Mouse (Mus musculus) CD4-positive naive resting alpha-beta T cell, adult 57 days (primary cell): ENCODE measurements around the gene Hyls1. TPM values are rescaled to one million over a fixed set of nuclear protein-coding genes. Genes with fewer than 3 reads are reported as not detected.

Experiments used
- total RNA-seq: library from RNA; stranded (reverse); gene quantifications from one replicate; pipeline ENCODE4 v1.2.4, GENCODE M21; 2023

Hyls1 gene
- total RNA-seq = 8.9 TPM

DNA sequence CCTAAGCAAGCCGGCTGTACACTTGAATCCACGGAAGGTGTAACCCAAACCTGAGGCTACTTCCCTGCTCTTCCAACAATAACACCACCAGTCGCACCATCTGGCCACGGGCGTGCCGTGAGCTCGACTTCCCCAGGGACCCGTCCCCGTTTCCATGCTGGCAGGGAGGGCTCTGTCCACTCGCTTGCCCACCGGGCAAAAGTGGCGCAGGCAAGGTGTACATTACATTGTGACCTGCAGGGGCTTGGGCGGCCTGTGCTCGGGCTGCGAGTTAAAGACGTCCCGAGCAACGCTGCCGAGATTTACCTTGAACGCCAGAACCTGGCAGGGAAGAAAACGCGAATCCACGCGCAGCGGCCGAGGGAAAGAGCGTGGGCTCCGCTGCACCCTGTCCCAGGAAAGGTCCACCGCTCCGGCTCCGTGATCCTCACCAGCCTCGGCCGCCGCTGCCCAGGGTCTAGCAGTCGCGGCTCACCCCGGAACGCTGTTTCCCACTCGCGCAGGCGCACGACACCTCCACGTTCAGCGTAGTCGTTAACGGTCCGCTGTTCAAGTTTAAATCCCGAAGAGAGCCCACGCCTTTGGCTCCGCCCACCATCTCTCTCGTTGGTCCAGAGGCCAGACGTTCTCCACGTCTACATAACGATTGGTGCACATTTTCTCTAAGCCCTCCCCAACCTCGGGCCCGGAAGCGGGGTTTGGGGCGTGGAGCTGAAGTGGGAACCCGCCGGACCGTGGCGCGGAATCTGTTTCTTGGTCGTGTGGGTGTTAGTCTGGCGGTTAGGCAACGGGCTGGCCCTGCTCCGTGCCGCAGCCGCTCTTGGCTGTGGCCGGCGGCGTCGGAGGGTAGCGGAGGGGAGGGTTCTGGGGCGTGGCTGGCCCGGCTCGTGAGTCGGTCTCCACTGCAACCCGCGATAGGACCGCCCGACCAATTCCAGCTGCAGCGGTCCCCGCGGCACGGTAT, at the start of gene Hyls1, which contains the start of gene Pate2:
Hyls1 (minus strand) TSS at position 828 of the 964 bp plus-strand sequence.
Pate2 (plus strand) TSS at position 714 of the 964 bp plus-strand sequence.

GRCm38 (mm10) chr9:35611841-35612240, 41.6 kb upstream of the Hyls1 start, which contains the start of gene Pate4:
Gene Pate4, minus strand, starts transcription at chr9:35611941.

DNA sequence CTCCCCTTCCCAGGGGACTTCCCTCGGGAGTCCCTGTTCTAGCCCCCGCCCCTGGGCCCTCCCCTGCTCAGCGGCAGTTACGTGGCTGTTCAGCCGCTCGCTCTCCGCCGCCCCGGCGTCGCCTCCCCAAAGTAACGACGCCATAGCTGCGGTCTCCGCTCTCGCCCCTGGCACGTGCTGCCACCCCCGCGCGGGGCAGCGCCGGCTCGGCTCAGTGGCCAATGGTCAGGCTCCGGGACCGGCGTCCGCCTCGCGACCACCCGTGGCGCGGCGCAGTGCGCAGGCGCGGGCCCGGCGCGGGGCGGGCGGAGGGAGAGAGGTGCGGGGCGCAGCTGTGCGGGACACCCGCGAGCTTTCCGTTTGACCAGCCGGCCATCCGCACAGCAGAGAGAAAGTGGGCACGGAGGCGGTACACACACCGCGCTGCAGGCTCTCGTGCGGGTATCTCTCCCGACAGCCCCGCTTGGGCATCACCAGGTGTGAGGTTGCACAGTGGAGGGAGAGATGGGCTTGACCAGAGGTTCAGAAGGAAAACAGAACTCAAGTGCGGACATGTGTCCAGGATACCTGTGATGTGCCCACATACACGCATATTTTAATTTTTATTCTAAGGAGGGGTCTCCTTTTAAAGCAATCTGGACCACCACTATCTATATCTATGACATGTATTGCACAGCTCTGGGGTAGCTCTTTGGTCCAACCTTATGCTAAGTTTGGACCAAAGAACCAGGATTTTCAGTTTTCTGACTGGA, 11.8 kb downstream of the Hyls1 start, which contains the start of the genes Ddx25 and Pus3:
Ddx25 (minus strand) TSS at position 272 of the 752 bp plus-strand sequence.
Pus3 (plus strand) TSS at position 339 of the 752 bp plus-strand sequence.

DNA sequence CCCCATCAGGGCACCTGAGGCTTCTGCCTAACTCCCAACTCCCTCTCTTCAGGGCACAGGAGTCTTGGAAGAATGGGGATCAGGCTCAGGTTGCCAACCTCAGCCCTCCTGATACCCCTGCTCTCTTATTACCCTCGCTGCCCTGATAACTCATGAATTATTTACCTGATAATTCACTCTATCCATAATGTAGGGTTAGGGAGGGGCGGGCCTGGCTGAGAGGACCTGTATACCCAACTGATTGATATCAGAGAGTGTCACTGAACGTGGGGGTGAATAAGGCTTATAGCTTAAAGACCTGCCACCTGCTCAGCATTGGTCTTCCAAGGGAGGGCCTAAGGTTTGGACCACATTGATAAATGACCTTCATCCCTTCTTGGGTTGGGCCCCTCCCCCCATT, 52.0 kb downstream of the Hyls1 start, which contains the start of gene Gm1113:
Gm1113 (minus strand) TSS at position 101 of the 400 bp plus-strand sequence.

Other genes starting within 250 kb of the Hyls1 start
- gene Cdon, start 149.3 kb downstream of the Hyls1 start, total RNA-seq = 28.0 TPM
- not detected for gene Gm1113, start 52.1 kb downstream of the Hyls1 start, total RNA-seq
- gene Ddx25, start 11.9 kb downstream of the Hyls1 start, total RNA-seq = 0.12 TPM
- 29.5 TPM for gene Pus3, start 11.8 kb downstream of the Hyls1 start, total RNA-seq
- not detected for gene Pate2, start 114 bp downstream of the Hyls1 start, total RNA-seq
- gene Pate4, start 41.5 kb upstream of the Hyls1 start, total RNA-seq = not detected
- not detected for gene Pate3, start 77.8 kb upstream of the Hyls1 start, total RNA-seq
- not detected for gene Pate1, start 117.0 kb upstream of the Hyls1 start, total RNA-seq
- gene Gm17677, start 170.7 kb upstream of the Hyls1 start, total RNA-seq = not detected
- gene Gm17727, start 207.7 kb upstream of the Hyls1 start, total RNA-seq = not detected
- gene Gm27235, start 219.7 kb upstream of the Hyls1 start, total RNA-seq = not detected
- not detected for gene D730048I06Rik, start 219.7 kb upstream of the Hyls1 start, total RNA-seq